Mouse (Mus musculus) liver, postnatal 0 days (tissue): ENCODE data around the gene Nr1d1. TPM values are rescaled to one million over a fixed set of nuclear protein-coding genes. Genes with fewer than 3 reads are reported as not detected.

ENCODE experiments used
- ATAC-seq: fragments of 200-750 bp; cut with Nextera tagmentation; 2 replicates; pipeline ENCODE4 v1.8.0; 2017; ENCODE audit warnings: mild to moderate bottlenecking, moderate library complexity
- DNase-seq: peaks from one replicate; pipeline ENCODE4 v3.0.0-alpha.2; 2016
- H3K27ac ChIP-seq: fragments of 300-500 bp; sonication (generic); 2 replicates; pipeline ENCODE4 v1.5.1; 2014; ENCODE audit warnings: antibody characterized with exemption, moderate library complexity, mild to moderate bottlenecking, low read depth
- H3K27me3 ChIP-seq: fragments of 300-500 bp; sonication (generic); 2 replicates; pipeline ENCODE4 v1.6.1; 2014; ENCODE audit warnings: low read length, control low read depth, mixed read lengths; ENCODE audit not compliant: insufficient read depth
- H3K36me3 ChIP-seq: fragments of 300-500 bp; sonication (generic); replicated peaks from 2 replicates; pipeline ENCODE4 v1.6.1; 2014; ENCODE audit warnings: mild to moderate bottlenecking, control low read depth, low read length, moderate library complexity, mixed read lengths; ENCODE audit not compliant: insufficient read depth
- H3K4me1 ChIP-seq: fragments of 300-500 bp; sonication (generic); 2 replicates; pipeline ENCODE4 v1.6.1; 2014; ENCODE audit warnings: antibody characterized with exemption, mild to moderate bottlenecking, control low read depth; ENCODE audit not compliant: insufficient read depth
- H3K4me2 ChIP-seq: fragments of 300-500 bp; sonication (generic); 2 replicates; pipeline ENCODE4 v1.6.1; 2014; ENCODE audit warnings: low read depth, mild to moderate bottlenecking, low read length, moderate library complexity, mixed read lengths
- H3K4me3 ChIP-seq: fragments of 300-500 bp; sonication (generic); 2 replicates; pipeline ENCODE4 v1.5.1; 2014; ENCODE audit warnings: low read depth, low read length
- H3K9ac ChIP-seq: fragments of 300-500 bp; sonication (generic); replicated peaks from 2 replicates; pipeline ENCODE4 v1.6.1; 2014; ENCODE audit warnings: mild to moderate bottlenecking, moderate library complexity
- H3K9me3 ChIP-seq: fragments of 300-500 bp; sonication (generic); 2 replicates; pipeline ENCODE4 v1.6.1; 2016; ENCODE audit warnings: mild to moderate bottlenecking, control low read depth, low read length, mixed read lengths
- CTCF ChIP-seq: sonication (generic); IDR thresholded peaks from 2 replicates; pipeline ENCODE4 v1.5.1; 2016; ENCODE audit warnings: antibody characterized with exemption, low read depth
- EP300 ChIP-seq: IDR thresholded peaks from 2 replicates; pipeline ENCODE4 v1.6.1; 2016; ENCODE audit warnings: antibody characterized with exemption, low read depth, mild to moderate bottlenecking
- WGBS: fragments of 180-500 bp; shearing (Covaris S2); extraction: QIAGEN DNeasy Blood & Tissue Kit; methylation state at CpG from one replicate; pipeline ENCODE4 v1.1.7; 2014; ENCODE audit not compliant: insufficient replicate concordance; 5-methylcytosine and 5-hydroxymethylcytosine counted together
- polyA plus RNA-seq: library from polyadenylated mRNA; unstranded; fragments of >200 nt; fragmentation: Nextera tagmentation; extraction: Ambion mirVana; gene quantifications from 2 replicates; pipeline ENCODE4 v1.2.1, GENCODE M21; 2015

The Nr1d1 gene
- polyA plus RNA-seq, 1 experiment from 2014 or later: 4.2 TPM

DNA sequence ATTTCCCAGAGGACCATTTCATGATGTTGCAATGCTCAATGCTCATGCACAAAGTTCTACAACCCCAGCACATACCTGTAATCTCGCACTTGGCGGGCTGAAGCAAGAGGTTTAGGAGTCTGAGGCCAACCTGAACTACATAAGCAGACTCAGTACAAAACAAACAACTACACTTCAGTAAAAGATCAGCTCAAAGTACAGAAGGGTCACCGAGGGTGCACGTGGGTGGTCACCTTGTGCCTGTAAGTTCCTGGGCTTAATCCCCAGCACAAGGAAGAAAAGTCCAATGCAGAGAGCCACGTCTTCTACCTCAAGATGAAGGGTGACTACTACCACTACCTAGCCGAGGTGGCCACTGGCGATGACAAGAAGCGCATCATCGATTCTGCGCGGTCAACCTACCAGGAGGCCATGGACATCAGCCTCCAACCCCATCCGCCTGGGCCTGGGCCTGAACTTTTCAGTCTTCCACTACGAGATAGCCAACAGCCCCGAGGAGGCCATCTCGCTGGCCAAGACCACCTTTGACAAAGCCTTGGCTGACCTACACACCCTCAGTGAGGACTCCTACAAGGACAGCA is 49.1 kb downstream of the Nr1d1 start:
- Histone ChIP-seq H3K9me3 (no peaks in the 10 kb centered on the region), H3K27ac (no peak overlapping the region), H3K36me3 (0 out of 2 replicates have a peak, but pooled peaks cover 7% of the 10 kb centered on the region), H3K4me1 (peaks cover 9% of the 10 kb centered on the region), H3K4me3 (no peak overlapping the region), H3K27me3 (no peaks in the 10 kb centered on the region), H3K4me2 (no peak overlapping the region), H3K9ac (no peak overlapping the region)
- DNase-seq (peak; percentile 11), ATAC-seq (no peak)
- 82% methylated on average over 15 of the region's 15 CpGs for WGBS
- TF ChIP-seq EP300 (no peak), CTCF (no peak)

DNA sequence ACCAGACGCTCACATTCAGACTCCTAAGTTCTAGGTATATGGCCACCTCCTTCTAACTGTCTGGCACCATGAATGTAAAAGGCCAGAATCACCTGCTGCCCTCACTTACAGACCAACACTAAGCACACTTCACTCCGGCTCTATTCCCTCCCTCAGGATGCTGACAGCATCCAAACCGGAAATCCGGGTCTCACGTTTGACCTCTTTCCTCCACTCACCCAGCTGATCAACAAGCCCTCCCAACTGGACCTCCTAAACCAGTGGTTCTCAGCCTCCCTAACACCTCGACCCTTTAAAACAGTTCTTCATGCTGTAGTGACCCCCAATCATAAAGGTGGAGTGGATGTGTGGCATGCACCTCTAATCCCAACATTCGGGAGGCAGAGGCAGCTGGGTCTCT is 52.0 kb downstream of the Nr1d1 start:
- Histone ChIP-seq H3K4me1 (peaks cover 8% of the 10 kb centered on the region), H3K4me2 (no peak overlapping the region), H3K4me3 (no peak overlapping the region), H3K9me3 (no peaks in the 10 kb centered on the region), H3K27ac (no peak overlapping the region), H3K9ac (no peak overlapping the region), H3K36me3 (0 out of 2 replicates have a peak, but pooled peaks cover 7% of the 10 kb centered on the region), H3K27me3 (no peaks in the 10 kb centered on the region)
- WGBS: 77% methylated on average over 7 of the region's 7 CpGs
- TF ChIP-seq CTCF (no peak), EP300 (no peak)
- DNase-seq (peak; percentile 13), ATAC-seq (no peak)

GRCm38 (mm10) chr11:98721458-98722226 is 53.5 kb downstream of the Nr1d1 start:
- Histone ChIP-seq H3K4me1 (peaks cover 11% of the 10 kb centered on the region), H3K9ac (no peak overlapping the region), H3K9me3 (no peaks in the 10 kb centered on the region), H3K36me3 (peaks cover 2% of the 10 kb centered on the region; the same call in 1 of the 2 replicates), H3K27ac (peak overlapping the region; percentile 44; the same call in 1 of the 2 replicates), H3K4me2 (no peak overlapping the region), H3K27me3 (no peaks in the 10 kb centered on the region), H3K4me3 (no peak overlapping the region)
- peak; percentile 54 for TF ChIP-seq CTCF
- no peak for TF ChIP-seq EP300
- WGBS: 73% methylated on average over 24 of the region's 24 CpGs
- DNase-seq: peak; percentile 49
- ATAC-seq: peak; percentile 59

DNA sequence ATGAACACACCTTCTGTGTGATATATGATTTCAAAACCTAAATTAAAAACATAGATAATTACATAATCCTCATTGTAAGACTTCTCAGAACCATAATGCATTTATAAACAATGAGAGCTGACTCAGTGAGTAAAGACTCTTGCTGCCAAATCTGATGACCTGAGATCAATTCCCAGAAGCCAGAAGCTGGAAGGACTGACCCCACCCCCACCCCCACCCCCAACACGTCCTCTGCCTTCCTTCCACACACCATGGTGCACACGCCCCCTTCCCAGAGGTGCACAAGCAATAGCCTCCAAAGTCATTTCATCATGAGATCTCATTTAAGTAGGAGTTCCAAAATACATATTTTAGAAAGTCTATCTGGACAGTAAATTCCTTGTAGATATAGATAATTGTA is 54.4 kb downstream of the Nr1d1 start:
- Histone ChIP-seq H3K9ac (no peak overlapping the region), H3K36me3 (peaks cover 6% of the 10 kb centered on the region; the same call in 1 of the 2 replicates), H3K27me3 (no peaks in the 10 kb centered on the region), H3K4me3 (no peak overlapping the region), H3K9me3 (no peaks in the 10 kb centered on the region), H3K4me1 (peaks cover 11% of the 10 kb centered on the region), H3K27ac (no peak overlapping the region), H3K4me2 (no peak overlapping the region)
- 57% methylated on average over 2 of the region's 2 CpGs for WGBS
- ATAC-seq (no peak), DNase-seq (no peak)
- no peak for TF ChIP-seq EP300

Other genes starting within 250 kb of the Nr1d1 start
- gene Ikzf3, start 229.3 kb downstream of the Nr1d1 start, polyA plus RNA-seq: 1.2 and 1.3 TPM in 2 replicates
- gene Zpbp2, start 224.2 kb downstream of the Nr1d1 start, polyA plus RNA-seq: 0.65 and 1.1 TPM in 2 replicates
- gene Ormdl3, start 188.0 kb downstream of the Nr1d1 start, polyA plus RNA-seq: 39.3 and 42.0 TPM in 2 replicates
- gene Lrrc3c, start 177.0 kb downstream of the Nr1d1 start, polyA plus RNA-seq: not detected in 2 replicates
- gene Gm12355, start 149.7 kb downstream of the Nr1d1 start, polyA plus RNA-seq: 0.33 and 0.39 TPM in 2 replicates
- not detected in 2 replicates for gene Gsdma3, start 149.0 kb downstream of the Nr1d1 start, polyA plus RNA-seq
- gene Gsdma2, start 128.6 kb downstream of the Nr1d1 start, polyA plus RNA-seq: not detected in 2 replicates
- gene Gsdma, start 111.0 kb downstream of the Nr1d1 start, polyA plus RNA-seq: not detected in 2 replicates
- gene Psmd3, start 92.8 kb downstream of the Nr1d1 start, polyA plus RNA-seq: 67.5 and 71.0 TPM in 2 replicates
- not detected in 2 replicates for gene Csf3, start 74.1 kb downstream of the Nr1d1 start, polyA plus RNA-seq
- 10.5 and 10.9 TPM in 2 replicates for gene Med24, start 45.9 kb downstream of the Nr1d1 start, polyA plus RNA-seq
- 5.1 and 6.1 TPM in 2 replicates for gene Thra, start 34.7 kb downstream of the Nr1d1 start, polyA plus RNA-seq
- gene Msl1, start 20.2 kb upstream of the Nr1d1 start, polyA plus RNA-seq: 5.4 and 6.5 TPM in 2 replicates
- 6.7 and 7.0 TPM in 2 replicates for gene Casc3, start 29.6 kb upstream of the Nr1d1 start, polyA plus RNA-seq
- 0.11 and 0.21 TPM in 2 replicates for gene Rapgefl1, start 61.5 kb upstream of the Nr1d1 start, polyA plus RNA-seq
- 1.2 TPM in 2 replicates for gene Wipf2, start 88.3 kb upstream of the Nr1d1 start, polyA plus RNA-seq
- 19.1 and 22.3 TPM in 2 replicates for gene Cdc6, start 132.5 kb upstream of the Nr1d1 start, polyA plus RNA-seq
- gene Rara, start 152.5 kb upstream of the Nr1d1 start, polyA plus RNA-seq: 5.4 and 5.6 TPM in 2 replicates
- gene Gjd3, start 207.7 kb upstream of the Nr1d1 start, polyA plus RNA-seq: not detected in 2 replicates
- 74.3 and 90.2 TPM in 2 replicates for gene Top2a, start 248.9 kb upstream of the Nr1d1 start, polyA plus RNA-seq